Mouse (Mus musculus) NIH3T3 (cell line): ENCODE measurements at regions not wholly inside any gene's neighbourhood (a gene's known extent, or its start where the extent isn't known, plus 50 kb on each side); places are given as distances from the start of the nearest gene placed in this dataset.
A peak's percentile ranks its signal among the peaks of the same experiment; 100 is the strongest.
"Not testable (repeated sequence)": the region's sequence is repeated elsewhere in the genome, so short reads cannot be mapped to it uniquely, and the experiment has no call there.

Experiments used
- DNase-seq: peaks from one replicate; pipeline ENCODE4 v3.0.0-alpha.2; 2012; ENCODE audit warnings: low read depth

DNA sequence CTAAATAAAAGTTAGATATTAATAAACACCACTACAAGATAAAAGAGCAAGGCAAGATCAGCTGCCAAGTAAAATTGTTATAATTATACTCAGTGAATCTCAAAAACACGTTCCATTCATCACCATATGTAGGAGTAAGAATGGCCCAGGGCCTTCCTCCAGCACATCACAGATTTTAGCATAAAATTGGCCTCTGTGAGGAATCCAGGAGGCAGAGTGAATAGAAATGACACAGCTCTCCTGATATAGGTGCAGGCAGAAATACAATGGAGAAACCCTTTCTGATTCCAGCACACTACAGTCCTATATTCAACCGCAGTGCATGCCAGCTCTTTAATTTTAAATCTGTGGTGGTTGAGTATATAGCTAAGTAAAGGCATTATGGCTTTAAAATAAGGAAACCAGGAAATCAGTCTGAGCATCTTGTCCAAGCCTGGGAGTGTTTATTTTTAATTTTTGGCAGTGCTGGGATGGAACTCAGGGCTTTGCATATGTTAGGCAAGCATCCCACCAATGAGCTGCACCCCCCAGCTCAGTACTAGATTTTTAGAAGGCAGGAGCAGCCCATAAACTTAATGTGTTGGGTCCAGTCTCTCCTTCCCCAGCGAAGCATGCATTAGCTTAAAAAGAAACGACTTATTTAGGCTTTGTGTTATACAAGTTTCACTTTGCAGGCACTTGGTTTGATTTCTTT, 158.3 kb upstream of the Ptprz1 start:
- DNase-seq, result no peak

DNA sequence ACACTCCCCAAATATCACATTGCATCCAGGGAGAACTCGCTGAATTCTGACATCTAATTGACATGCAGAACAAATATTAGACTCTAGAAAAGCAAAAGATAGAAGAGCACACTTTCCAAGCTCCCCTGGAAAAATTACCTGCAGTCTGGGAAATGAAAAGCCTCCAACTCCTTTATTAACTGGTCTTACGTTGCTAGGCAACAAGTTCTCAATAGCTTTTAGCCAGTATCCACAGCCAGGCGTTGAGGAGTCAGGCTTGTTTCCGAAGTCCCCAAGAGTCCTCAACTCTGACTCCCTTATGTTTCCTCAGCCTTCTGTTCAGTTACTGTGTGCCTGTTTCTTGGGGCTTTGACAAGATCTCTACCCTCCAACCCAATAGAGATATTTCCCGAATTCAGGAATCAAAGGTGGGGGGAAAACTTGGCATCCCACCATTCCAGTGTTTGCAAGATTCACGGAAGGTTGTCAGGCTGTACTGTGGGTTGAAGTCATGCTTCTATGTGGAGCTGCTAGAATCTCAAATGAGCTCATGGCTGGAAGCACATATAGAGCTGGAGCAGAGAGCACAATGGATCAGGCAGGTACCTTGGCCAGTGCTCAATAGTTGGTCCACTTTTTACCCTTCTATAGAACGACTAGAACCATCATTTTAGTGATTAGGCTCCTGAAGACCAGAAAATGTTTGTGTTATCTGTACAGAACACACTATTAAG, 159.0 kb upstream of the Ptprz1 start:
- no peak for DNase-seq

DNA sequence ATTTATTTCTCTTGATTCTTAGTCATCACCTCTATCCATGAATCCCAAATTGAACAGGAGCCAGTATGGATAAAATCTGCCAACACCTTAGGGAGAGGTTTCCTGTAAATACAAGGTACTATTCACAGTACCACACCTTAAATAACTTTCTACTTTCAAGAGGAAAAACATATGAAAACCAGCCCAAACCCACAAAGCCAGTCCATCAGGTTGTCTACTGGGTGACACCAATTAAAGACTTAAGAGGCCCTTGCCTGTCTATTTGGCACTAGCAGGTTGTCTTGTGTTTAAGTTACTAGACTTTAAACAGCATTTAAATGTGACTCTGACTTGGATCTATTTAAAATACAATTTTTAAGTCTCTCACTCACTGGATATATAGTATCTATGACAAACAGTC, 177.1 kb upstream of the Ptprz1 start:
- DNase-seq, result no peak

DNA sequence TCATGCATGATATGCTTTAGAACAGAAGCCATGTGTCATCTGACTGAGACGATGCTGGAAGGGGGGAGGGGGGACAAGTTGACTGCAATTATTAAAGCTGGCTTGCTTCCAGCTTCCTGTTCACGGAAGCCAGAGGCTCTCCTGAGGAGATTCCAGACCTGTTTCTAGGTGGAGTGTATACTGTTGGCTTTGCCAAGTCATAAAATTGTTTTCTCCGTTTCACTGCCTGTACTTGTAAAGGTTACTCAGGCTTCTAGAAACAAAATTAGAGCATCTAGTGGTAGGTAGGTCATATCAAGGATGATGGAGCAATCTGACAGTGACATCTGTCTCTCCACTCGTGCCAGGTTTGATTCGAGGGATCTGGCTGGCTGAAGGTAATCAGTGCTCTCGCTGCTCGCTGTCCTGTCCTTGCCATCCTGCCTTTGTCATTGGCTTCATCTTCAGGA, 186.6 kb upstream of the Ptprz1 start:
- no peak for DNase-seq

DNA sequence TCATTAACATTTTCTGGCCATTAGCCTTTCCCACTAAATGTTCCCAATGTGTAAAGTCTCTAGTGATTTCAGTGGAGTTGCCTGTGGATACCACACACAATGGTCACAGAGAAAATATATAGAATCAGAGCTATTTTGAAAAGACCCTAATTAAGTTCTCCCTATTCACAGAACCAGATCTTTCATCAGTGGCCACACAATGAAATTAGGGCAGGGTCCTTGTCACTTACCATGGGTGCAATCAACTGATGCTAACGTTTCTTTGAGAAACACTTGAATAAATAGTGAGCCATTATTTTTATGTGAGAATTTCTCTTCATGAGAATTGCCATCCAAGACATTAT, 200.7 kb upstream of the Ptprz1 start:
- no peak for DNase-seq

DNA sequence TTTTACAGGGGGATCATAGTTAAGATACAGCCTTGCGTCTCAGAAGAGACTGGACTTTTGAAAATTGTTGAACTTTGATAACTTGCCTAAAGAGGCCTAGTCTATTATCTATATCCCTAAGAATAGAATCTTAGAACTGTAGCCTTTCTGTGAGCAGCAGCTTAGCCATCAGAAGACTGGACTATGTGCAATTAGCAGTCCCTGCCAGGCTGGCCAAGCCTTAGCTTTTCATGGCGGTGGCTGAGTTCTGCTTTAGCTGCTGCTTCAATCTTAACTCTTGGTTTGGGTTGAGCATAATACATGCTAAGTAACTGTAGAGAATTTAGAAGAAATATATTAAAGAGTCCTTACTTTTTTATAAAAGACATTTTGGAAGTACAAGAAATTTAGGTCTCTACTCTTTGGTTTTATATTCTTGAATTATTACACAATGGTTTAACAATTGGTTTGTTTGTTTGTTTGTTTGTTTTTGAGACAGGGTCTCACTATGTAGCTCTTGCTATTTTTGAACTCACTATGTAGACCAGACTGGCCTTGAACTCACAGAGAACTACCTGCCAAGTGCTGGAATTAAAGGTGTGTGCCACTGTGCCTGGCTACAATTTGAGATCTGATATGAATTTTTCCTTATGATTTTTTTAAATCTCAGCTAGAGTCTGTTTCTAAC, 201.2 kb upstream of the Ptprz1 start:
- no peak for DNase-seq

DNA sequence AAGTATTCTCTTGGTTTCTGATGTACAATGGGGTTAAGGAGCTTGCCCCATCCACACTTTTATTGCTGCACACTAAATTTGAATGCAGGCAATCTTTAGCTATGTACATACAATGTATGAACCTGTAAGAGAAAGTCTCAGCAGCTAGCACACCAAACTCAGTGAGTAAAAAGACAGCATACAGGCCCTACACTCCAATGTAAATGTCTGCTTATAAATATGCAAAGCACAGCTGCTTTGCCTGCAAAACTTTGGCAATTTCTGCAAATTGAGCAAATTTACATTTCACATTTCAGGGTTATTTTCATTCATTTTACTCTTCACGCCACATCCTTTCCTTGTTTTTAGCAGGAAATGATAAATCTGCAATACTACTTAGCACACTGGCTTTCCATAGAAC, 203.8 kb upstream of the Ptprz1 start:
- DNase-seq, result no peak

DNA sequence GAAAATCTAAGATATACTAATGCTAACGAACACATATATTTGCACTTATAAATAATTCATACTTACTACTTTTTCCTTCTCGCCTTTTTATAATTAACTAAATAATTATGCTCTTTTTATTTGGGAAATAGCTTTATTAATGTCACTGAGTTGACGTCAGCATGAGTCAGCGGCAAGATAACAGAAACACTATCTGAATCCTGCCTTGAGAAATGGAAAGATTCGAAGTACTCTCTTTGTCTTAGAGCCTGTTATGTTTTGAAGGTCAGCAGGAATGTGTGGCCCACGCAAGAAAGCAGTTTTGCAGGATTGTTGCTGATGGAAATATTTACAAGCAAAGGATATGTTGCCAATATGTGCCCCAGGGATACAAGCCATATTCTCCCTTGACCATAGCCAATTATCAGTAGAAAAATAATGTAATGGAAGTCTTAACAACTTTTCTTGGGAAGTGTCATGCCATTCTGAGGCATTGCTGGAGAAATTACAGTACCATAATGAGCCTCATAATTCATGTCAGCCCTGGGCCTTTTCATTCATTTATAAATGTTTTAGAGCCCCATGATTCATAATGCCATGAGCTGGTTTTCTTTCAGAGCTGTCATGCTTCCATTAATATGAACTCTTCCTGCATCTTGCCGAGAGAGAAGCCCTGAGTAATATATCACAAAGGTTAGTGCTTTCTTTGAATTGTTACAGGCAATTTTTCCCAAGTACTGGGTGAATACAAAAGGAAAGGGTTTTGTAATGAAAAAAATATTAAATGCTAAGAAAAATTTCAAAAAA, 206.9 kb upstream of the Ptprz1 start:
- no peak for DNase-seq

DNA sequence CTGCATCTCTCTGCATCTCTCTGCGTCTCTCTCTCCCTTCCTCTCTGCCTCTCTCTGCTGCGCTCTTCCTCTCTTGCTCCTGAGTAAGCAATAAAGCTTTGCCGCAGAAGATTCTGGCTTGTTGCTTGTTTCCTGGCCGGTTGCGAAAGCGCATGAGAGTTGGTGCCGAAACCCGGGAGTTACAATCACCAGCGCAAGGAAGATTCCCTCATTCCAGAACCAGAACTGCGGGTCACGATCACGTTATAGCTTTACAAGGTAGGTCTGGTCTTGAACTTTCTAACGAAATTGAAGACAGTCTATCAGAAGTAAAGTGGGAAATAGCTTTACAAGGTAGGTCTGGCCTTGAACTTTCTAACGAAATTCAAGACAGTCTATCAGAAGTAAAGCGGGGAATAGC, 217.9 kb upstream of the Ptprz1 start:
- DNase-seq, result not testable (repeated sequence)

DNA sequence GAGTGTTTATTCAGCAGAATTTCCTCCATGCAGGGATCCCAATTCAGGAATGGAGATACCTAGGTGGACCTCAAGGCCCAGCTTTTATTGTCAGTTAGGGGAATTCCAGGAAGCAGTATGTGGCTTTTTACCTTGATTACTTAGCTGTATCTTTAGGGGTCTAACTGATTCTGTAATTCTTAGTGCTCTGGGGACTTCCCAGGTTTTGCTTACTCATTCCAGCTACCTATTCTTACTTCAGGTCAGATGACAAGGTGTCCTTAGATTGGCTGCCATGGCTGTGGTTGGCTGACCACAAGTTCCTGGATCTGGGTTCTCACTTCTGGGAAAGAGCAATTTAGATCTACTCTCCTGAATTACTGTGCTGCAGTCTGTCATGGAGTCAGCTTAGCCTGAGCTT, 235.2 kb upstream of the Ptprz1 start:
- no peak for DNase-seq

DNA sequence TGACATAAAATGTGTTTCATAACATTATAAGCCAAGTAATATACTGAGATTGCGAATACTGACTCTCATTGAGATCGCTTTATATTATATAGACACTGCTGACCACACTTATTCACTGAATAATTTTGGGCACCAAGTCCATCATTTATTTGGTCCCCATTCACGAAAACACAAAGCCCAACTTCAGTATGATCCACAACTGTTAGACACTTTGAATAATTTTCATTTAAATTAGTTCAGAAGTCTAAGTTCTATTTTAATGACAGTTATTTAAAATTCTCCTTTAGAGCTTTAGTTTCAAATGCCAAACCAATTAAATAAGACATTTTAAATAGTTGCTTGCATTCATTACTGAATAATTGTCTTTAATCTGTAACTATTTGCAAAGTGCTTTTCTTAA, 240.2 kb upstream of the Ptprz1 start:
- no peak for DNase-seq

DNA sequence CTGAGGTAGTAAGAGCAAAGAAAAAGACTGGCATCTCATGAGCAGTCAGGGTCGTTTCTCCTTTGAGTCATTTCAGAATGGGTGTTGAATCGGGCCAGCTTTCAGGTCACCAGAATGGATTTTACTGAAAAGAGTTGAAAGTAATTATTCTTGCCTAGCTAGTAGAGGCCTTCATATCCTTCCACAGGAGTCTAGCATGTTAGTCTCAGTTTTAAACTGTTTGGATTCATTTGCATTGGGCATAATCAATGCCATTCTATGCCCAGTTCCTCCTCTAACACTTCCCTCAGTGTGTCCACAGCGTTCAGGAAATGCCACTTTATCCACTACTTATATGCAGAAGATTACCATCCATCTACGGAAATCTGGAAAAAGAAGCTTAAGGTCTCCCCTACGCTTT, 240.6 kb upstream of the Ptprz1 start:
- no peak for DNase-seq

DNA sequence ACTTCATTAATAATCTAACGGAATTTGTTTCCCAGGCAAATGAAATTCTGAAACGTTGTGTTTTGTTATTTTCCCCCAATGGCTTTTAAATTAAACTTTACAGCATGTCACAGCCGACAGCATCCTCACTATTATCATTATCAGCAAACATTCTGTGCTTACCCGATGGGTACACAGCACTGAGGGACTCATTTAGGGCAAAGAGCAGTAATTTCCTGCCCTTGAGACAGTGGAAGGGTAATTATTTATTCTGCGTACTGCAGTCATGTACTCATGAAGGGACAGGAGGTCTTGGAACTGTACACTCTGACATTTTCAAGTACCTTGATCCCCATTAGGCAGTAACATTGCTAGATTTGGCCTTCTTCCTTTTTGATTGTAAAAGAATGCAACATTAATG, 235.5 kb upstream of the Fam3c start:
- no peak for DNase-seq

DNA sequence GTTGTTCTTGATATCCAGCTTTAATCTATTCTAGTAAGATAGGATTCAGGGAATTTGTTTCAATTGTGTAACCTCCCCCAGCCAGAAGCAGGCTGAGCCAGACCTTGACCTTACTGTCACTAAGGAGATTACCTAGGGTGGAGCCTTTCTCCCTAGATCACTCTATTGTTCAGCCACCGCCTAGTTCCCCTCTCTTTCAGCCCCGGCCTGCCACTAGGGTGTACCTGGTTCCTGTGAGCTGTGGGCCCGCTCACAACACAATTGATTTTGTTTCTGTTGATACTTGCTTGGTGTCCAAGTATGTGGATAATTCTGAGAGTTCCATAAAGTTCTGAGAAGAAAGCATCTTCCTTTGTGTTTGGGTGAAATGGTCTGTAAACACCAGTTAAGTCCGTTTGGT, 228.8 kb upstream of the Fam3c start:
- no peak for DNase-seq

DNA sequence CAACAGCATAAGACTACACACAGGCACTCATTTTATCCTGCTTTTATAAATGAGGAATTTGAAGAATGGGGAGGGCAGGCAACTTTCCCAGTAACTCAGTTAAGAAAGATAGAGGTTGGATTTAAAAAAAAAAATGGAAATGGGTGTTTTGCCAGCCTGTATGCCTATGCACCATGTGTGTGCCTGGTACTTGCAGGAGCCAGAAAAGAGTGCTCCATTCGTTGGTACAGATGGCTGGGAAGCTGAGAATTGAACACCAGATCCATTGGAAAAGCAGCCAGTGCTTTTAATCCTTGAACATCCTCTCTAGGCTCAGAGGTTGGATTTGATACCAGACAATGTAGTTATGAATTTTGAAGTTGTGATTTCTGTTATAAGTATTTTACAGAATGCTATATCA, 216.9 kb upstream of the Fam3c start:
- no peak for DNase-seq

DNA sequence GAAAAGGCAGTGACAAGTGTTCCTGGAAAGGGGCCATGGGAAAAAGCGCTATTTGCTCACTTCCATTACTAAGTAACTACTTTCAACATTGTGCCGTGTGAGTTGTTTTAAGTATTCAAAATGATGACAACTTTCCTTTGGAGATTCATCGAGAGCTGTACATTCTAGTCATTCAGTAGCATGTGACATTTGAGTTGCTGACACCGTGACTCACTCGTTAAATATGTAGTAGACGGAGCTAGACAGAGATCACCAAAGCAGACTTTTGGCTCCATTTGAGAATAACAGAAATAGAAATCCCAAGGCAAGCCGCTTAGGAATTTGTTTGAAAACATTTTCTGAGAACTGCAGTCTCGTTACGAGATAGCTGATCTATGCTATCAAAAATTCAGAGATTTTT, 211.8 kb upstream of the Fam3c start:
- DNase-seq, result peak; percentile 15

DNA sequence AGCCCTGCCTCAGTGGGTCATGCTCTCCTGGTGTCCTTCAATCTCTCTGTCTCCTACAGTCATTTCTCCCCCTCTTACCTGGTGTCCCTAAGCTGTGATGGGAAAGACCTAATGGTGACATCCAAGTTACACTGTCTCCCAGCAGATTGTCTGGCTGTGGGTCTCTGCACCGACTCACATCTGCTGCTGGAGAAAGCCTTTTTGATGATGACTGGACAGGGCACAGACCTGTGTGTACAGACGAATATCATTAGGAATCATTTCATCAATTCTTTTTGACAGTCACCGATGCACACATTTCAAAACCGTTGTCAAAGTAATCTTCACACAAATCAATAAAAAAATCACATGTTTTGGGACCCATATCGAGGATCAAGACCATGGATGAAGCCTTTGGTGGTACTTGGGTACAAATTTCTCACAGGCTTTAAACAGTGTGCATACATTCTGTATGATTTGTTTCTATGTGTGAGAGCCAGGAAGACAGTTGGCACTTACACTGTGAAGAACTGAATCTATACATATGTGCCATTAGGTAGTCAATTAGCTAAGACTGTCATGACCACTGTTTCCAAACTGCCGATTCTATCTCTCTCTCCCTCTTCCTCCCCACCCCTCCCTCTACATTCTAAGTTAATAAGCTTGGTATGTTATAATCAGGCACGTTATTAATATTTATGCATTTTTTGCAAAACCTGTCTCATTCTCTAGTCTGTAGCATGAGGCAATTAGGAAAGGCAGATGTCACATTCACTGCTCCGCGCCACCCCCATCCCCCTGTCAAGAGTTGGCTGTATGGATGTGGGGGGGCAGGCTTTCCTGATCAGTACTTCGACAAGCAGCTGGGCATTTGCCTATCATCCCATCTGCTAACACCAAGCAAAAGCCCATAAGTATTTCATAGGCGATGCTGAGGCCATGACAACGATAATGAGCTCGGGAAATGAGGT, 192.5 kb upstream of the Fam3c start:
- no peak for DNase-seq

DNA sequence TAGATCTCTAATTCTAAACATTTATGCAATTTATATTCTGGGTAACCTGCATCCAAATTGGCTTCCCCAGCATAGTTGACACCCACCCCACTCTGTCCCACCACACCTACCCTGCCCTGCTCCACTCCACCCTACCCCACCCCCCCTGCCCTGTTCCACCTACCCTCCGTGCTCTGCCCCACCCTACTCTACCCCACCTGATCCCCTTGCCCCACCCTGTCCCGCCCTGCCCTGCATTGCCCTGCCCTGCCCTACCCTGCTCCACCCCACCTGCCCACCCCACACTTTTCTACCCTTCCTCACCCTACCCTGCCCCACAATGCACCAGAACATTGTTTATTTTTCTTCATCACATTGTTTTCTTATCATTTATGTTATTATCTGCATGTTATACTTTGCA, 185.6 kb upstream of the Fam3c start:
- no peak for DNase-seq

DNA sequence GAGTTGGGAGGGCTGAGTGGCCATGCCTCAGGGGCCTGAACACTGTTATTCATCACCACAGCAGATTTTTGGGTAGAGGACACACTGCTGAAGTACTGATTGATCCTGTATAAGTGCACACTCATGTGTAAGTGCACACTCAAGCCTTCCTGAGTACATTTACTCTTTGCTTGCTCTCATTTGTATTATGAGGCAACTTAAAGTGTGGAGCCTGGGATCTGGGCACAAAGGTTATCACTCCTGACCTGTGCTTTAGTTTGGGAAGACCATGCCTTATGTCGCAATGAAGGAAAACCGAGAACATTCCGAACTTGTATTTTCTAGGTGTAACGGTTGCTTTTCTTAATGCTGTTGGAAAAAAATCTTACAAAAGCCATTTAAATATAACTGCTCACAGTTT, 182.2 kb upstream of the Fam3c start:
- no peak for DNase-seq

DNA sequence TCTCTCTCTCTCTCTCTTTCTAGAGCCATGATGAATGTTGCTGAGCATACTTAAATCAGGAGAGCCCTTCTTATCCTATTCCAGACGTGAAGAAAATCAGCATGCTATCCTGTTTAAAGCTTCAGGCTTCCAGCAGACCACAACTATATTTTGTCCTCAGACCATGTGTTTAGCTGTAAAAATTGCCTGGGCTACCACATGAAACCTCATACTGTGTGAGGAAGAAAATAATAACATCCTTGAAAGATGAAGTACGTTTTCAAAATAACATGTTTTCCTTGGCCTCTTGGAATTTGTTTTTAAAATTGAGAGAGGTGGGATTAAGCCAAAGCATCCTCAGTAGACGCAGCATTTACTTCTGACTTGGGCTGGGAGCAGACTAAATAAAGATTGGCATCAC, 168.3 kb upstream of the Fam3c start:
- DNase-seq, result no peak

DNA sequence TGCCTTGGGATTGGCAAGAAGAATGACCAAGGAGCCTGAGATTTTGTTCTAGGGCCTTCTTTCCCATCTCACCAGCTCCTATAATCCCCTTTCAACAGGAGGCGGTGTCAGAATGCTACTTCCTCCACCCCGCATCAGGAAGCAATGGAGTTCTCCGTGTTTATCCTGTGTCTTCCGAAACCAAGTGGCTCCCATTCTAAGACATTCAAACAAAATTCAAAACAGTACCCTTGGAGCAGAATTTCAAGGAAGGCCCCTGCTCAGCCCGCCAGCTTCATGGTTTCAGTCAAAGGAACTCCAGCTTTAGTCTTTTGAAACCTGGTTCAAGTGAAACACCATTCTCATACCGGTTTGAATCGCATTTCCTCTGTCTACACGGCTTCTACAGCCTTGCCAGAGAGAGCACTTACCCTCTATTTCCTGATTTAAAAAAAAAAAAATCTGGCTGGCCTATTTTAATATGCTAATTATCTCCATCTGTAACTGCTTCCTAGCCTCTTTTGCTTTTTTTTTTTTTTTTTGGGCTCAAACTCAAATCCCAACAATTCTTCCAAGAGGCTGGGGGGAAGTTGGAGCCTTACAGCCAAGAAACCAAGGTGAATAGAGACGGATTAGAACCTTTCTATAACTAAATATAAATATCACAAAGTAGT, 167.7 kb upstream of the Fam3c start:
- no peak for DNase-seq
